Mouse (Mus musculus) hindbrain, embryonic 10.5 days (tissue): ENCODE measurements around the gene Banp. TPM values are rescaled to one million over a fixed set of nuclear protein-coding genes. Genes with fewer than 3 reads are reported as not detected.
A peak's percentile ranks its signal among the peaks of the same experiment; 100 is the strongest.

Experiments used
- DNase-seq: peaks from one replicate; pipeline ENCODE4 v3.0.0-alpha.2; 2017; ENCODE audit warnings: low spot score
- H3K27ac ChIP-seq: fragments of 300-500 bp; sonication (generic); 2 replicates; pipeline ENCODE4 v1.5.1; 2016; ENCODE audit warnings: mild to moderate bottlenecking, moderate library complexity
- H3K27me3 ChIP-seq: fragments of 300-500 bp; sonication (generic); 2 replicates; pipeline ENCODE4 v1.6.1; 2016; ENCODE audit warnings: mild to moderate bottlenecking; ENCODE audit not compliant: poor library complexity, insufficient read depth, severe bottlenecking
- H3K36me3 ChIP-seq: fragments of 300-500 bp; sonication (generic); 2 replicates; pipeline ENCODE4 v1.6.1; 2016; ENCODE audit warnings: mild to moderate bottlenecking, moderate library complexity
- H3K4me1 ChIP-seq: fragments of 300-500 bp; sonication (generic); replicated peaks from 2 replicates; pipeline ENCODE4 v1.6.1; 2016; ENCODE audit warnings: mild to moderate bottlenecking
- H3K4me3 ChIP-seq: fragments of 300-500 bp; sonication (generic); 2 replicates; pipeline ENCODE4 v1.5.1; 2016; ENCODE audit warnings: mild to moderate bottlenecking, moderate library complexity
- H3K9me3 ChIP-seq: fragments of 300-500 bp; sonication (generic); 2 replicates; pipeline ENCODE4 v1.6.1; 2016; ENCODE audit warnings: mild to moderate bottlenecking, moderate library complexity
- WGBS: fragments of 180-500 bp; shearing (Covaris S2); methylation state at CpG from one replicate; pipeline ENCODE4 v1.1.7; 2016; 5-methylcytosine and 5-hydroxymethylcytosine counted together
- polyA plus RNA-seq: library from polyadenylated mRNA; unstranded; fragments of >200 nt; fragmentation: Nextera tagmentation; extraction: Ambion mirVana; gene quantifications from 2 replicates; pipeline ENCODE4 v1.2.1, GENCODE M21; 2016

Gene Banp
- polyA plus RNA-seq, 1 experiment from 2014 or later, result 56.9 TPM

GRCm38 (mm10) chr8:121981520-121981895, 32.0 kb downstream of the Banp start:
- H3K27me3 ChIP-seq, result no peaks in the 10 kb centered on the region
- H3K36me3 ChIP-seq, result peaks cover 94% of the 10 kb centered on the region
- H3K4me3 ChIP-seq, result no peak overlapping the region
- H3K4me1 ChIP-seq, result peaks cover 4% of the 10 kb centered on the region; the same call in 1 of the 2 replicates
- 95% methylated on average over 7 of the region's 7 CpGs for WGBS
- no peak for DNase-seq
- H3K9me3 ChIP-seq, result no peaks in the 10 kb centered on the region
- H3K27ac ChIP-seq, result no peak overlapping the region

- Histone ChIP-seq H3K4me3 (no peak overlapping the region), H3K9me3 (no peaks in the 10 kb centered on the region)
Measured at GRCm38 (mm10) chr8:121985673-121986072, 36.1 kb downstream of the Banp start.

GRCm38 (mm10) chr8:121987892-121988291, 38.3 kb downstream of the Banp start:
- no peak overlapping the region for H3K4me3 ChIP-seq
- DNase-seq, result no peak
- H3K27ac ChIP-seq, result no peak overlapping the region
- H3K36me3 ChIP-seq, result peaks cover 99% of the 10 kb centered on the region
- H3K27me3 ChIP-seq, result no peaks in the 10 kb centered on the region
- no peaks in the 10 kb centered on the region for H3K9me3 ChIP-seq
- WGBS, result 97% methylated on average over 5 of the region's 5 CpGs
- H3K4me1 ChIP-seq, result no peaks in the 10 kb centered on the region

More at GRCm38 (mm10) chr8:121985673-121986072, 36.1 kb downstream of the Banp start:
- Histone ChIP-seq H3K27me3 (no peaks in the 10 kb centered on the region), H3K4me1 (no peaks in the 10 kb centered on the region), H3K36me3 (peaks cover 98% of the 10 kb centered on the region), H3K27ac (no peak overlapping the region)
- DNase-seq, result no peak
- WGBS, result 97% methylated on average over 3 of the region's 3 CpGs

GRCm38 (mm10) chr8:121990506-121991255, 41.1 kb downstream of the Banp start:
- no peak overlapping the region for H3K4me3 ChIP-seq
- peaks cover 96% of the 10 kb centered on the region for H3K36me3 ChIP-seq
- no peaks in the 10 kb centered on the region for H3K9me3 ChIP-seq
- H3K27me3 ChIP-seq, result no peaks in the 10 kb centered on the region
- H3K4me1 ChIP-seq, result no peaks in the 10 kb centered on the region
- 88% methylated on average over 9 of the region's 9 CpGs for WGBS
- H3K27ac ChIP-seq, result no peak overlapping the region
- DNase-seq, result no peak

- Histone ChIP-seq H3K4me3 (no peak overlapping the region), H3K9me3 (no peaks in the 10 kb centered on the region), H3K36me3 (peaks cover 95% of the 10 kb centered on the region), H3K27ac (no peak overlapping the region), H3K4me1 (no peaks in the 10 kb centered on the region), H3K27me3 (no peaks in the 10 kb centered on the region)
- 92% methylated on average over 7 of the region's 7 CpGs for WGBS
- DNase-seq, result no peak
Measured at GRCm38 (mm10) chr8:121991611-121992010, 42.1 kb downstream of the Banp start.

- 88% methylated on average over 4 of the region's 4 CpGs for WGBS
- Histone ChIP-seq H3K9me3 (no peaks in the 10 kb centered on the region), H3K27ac (no peak overlapping the region), H3K27me3 (no peaks in the 10 kb centered on the region), H3K36me3 (peaks cover 95% of the 10 kb centered on the region), H3K4me1 (no peaks in the 10 kb centered on the region), H3K4me3 (no peak overlapping the region)
- DNase-seq, result no peak
Measured at GRCm38 (mm10) chr8:121992911-121993310, 43.4 kb downstream of the Banp start.

- H3K4me1 ChIP-seq, result no peaks in the 10 kb centered on the region
- H3K4me3 ChIP-seq, result no peak overlapping the region
- no peaks in the 10 kb centered on the region for H3K9me3 ChIP-seq
- 88% methylated on average over 4 of the region's 4 CpGs for WGBS
- DNase-seq, result no peak
- H3K27ac ChIP-seq, result no peak overlapping the region
- no peaks in the 10 kb centered on the region for H3K27me3 ChIP-seq
- peaks cover 95% of the 10 kb centered on the region for H3K36me3 ChIP-seq
Measured at GRCm38 (mm10) chr8:121995112-121995511, 45.6 kb downstream of the Banp start.

GRCm38 (mm10) chr8:121995895-121996294, 46.3 kb downstream of the Banp start:
- no peaks in the 10 kb centered on the region for H3K4me1 ChIP-seq
- peaks cover 95% of the 10 kb centered on the region for H3K36me3 ChIP-seq
- 91% methylated on average over 3 of the region's 3 CpGs for WGBS

GRCm38 (mm10) chr8:121998631-121999030, 49.1 kb downstream of the Banp start:
- Histone ChIP-seq H3K4me3 (no peak overlapping the region), H3K9me3 (no peaks in the 10 kb centered on the region), H3K27ac (no peak overlapping the region), H3K4me1 (peaks cover 1% of the 10 kb centered on the region; the same call in 1 of the 2 replicates), H3K27me3 (no peaks in the 10 kb centered on the region), H3K36me3 (peaks cover 95% of the 10 kb centered on the region)
- DNase-seq, result no peak
- WGBS, result 92% methylated on average over 4 of the region's 4 CpGs

More at GRCm38 (mm10) chr8:121995895-121996294, 46.3 kb downstream of the Banp start:
- H3K4me3 ChIP-seq, result no peak overlapping the region
- H3K27ac ChIP-seq, result no peak overlapping the region
- DNase-seq, result no peak
- no peaks in the 10 kb centered on the region for H3K27me3 ChIP-seq
- no peaks in the 10 kb centered on the region for H3K9me3 ChIP-seq

GRCm38 (mm10) chr8:121999211-121999610, 49.7 kb downstream of the Banp start:
- H3K9me3 ChIP-seq, result no peaks in the 10 kb centered on the region
- DNase-seq, result no peak
- H3K4me1 ChIP-seq, result peaks cover 7% of the 10 kb centered on the region; the same call in 1 of the 2 replicates
- H3K27ac ChIP-seq, result no peak overlapping the region
- no peak overlapping the region for H3K4me3 ChIP-seq
- peaks cover 94% of the 10 kb centered on the region for H3K36me3 ChIP-seq
- WGBS, result 91% methylated on average over 5 of the region's 5 CpGs
- H3K27me3 ChIP-seq, result no peaks in the 10 kb centered on the region

GRCm38 (mm10) chr8:122001339-122002115, 52.0 kb downstream of the Banp start:
- Histone ChIP-seq H3K27ac (no peak overlapping the region), H3K9me3 (no peaks in the 10 kb centered on the region), H3K4me3 (no peak overlapping the region), H3K36me3 (peaks cover 89% of the 10 kb centered on the region), H3K4me1 (peaks cover 8% of the 10 kb centered on the region; the same call in 1 of the 2 replicates), H3K27me3 (no peaks in the 10 kb centered on the region)
- 92% methylated on average over 15 of the region's 15 CpGs for WGBS
- DNase-seq, result no peak

- Histone ChIP-seq H3K36me3 (peaks cover 89% of the 10 kb centered on the region), H3K4me1 (peaks cover 8% of the 10 kb centered on the region; the same call in 1 of the 2 replicates)
Measured at GRCm38 (mm10) chr8:122003646-122004045, 54.1 kb downstream of the Banp start.

GRCm38 (mm10) chr8:122004131-122004530, 54.6 kb downstream of the Banp start:
- peaks cover 89% of the 10 kb centered on the region for H3K36me3 ChIP-seq
- no peaks in the 10 kb centered on the region for H3K27me3 ChIP-seq
- DNase-seq, result no peak
- peaks cover 8% of the 10 kb centered on the region; the same call in 1 of the 2 replicates for H3K4me1 ChIP-seq
- WGBS, result 86% methylated on average over 5 of the region's 5 CpGs
- H3K9me3 ChIP-seq, result no peaks in the 10 kb centered on the region
- H3K27ac ChIP-seq, result peak overlapping the region; percentile 46
- no peak overlapping the region for H3K4me3 ChIP-seq

More at GRCm38 (mm10) chr8:122003646-122004045, 54.1 kb downstream of the Banp start:
- Histone ChIP-seq H3K9me3 (no peaks in the 10 kb centered on the region), H3K27me3 (no peaks in the 10 kb centered on the region), H3K4me3 (no peak overlapping the region), H3K27ac (peak overlapping the region; percentile 46)
- WGBS, result 90% methylated on average over 8 of the region's 8 CpGs
- DNase-seq, result no peak
